Mouse (Mus musculus): ENCODE results near the gene Zfp677. TPM values are rescaled to one million over a fixed set of nuclear protein-coding genes. Genes with fewer than 3 reads are reported as not detected.
"Not testable (repeated sequence)": the region's sequence is repeated elsewhere in the genome, so short reads cannot be mapped to it uniquely, and the experiment has no call there.

Zfp677 gene
- 0.60 and 0.61 TPM in 2 replicates for polyA plus RNA-seq (2015; fragmentation: Nextera tagmentation; extraction: Ambion mirVana)

GRCm38 (mm10) chr17:21383391-21384056 is at the start of gene Zfp677:
Gene Zfp677, plus strand, starts transcription at chr17:21383748.
- Histone ChIP-seq H3K9me3 (replicated peaks) (no peaks in the 10 kb centered on the region), H3K36me3 (replicated peaks) (no peaks in the 10 kb centered on the region), H3K4me2 (peak within 1 kb of the TSS; percentile 84), H3K27ac (replicated peaks) (no peak within 1 kb of the TSS), H3K9ac (no peak within 1 kb of the TSS), H3K27me3 (no peaks in the 10 kb centered on the region), H3K4me1 (replicated peaks) (peaks cover 14% of the 10 kb centered on the region), H3K4me3 (replicated peaks) (peak within 1 kb of the TSS; percentile 58)
- 2% methylated on average over 20 of the region's 20 CpGs for WGBS (ENCODE audit: insufficient replicate concordance)
- ATAC-seq (ENCODE audit: insufficient read depth) = peak; percentile 95

GRCm38 (mm10) chr17:21368018-21368417 is 15.5 kb upstream of the Zfp677 start:
- H3K4me1 ChIP-seq (replicated peaks); H3K4me2 ChIP-seq; H3K9me3 ChIP-seq (replicated peaks); H3K27me3 ChIP-seq; ATAC-seq (ENCODE audit: insufficient read depth); H3K27ac ChIP-seq (replicated peaks); H3K36me3 ChIP-seq (replicated peaks); H3K4me3 ChIP-seq (replicated peaks); H3K9ac ChIP-seq: not testable (repeated sequence)
- 42% methylated on average over 3 of the region's 3 CpGs for WGBS (ENCODE audit: insufficient replicate concordance)

GRCm38 (mm10) chr17:21369925-21370719 is 13.4 kb upstream of the Zfp677 start:
- no peak for ATAC-seq (ENCODE audit: insufficient read depth)
- no peak overlapping the region for H3K9ac ChIP-seq
- WGBS (ENCODE audit: insufficient replicate concordance) = 9% methylated on average over 31 of the region's 31 CpGs

GRCm38 (mm10) chr17:21375311-21375710 is 8.2 kb upstream of the Zfp677 start:
- H3K9ac ChIP-seq = no peak overlapping the region
- ATAC-seq (ENCODE audit: insufficient read depth) = no peak
- H3K27ac ChIP-seq (replicated peaks) = no peak overlapping the region
- no peaks in the 10 kb centered on the region for H3K27me3 ChIP-seq
- H3K4me3 ChIP-seq (replicated peaks) = no peak overlapping the region
- H3K4me2 ChIP-seq = no peak overlapping the region
- no peaks in the 10 kb centered on the region for H3K9me3 ChIP-seq (replicated peaks)
- H3K4me1 ChIP-seq (replicated peaks) = no peaks in the 10 kb centered on the region
- H3K36me3 ChIP-seq (replicated peaks) = no peaks in the 10 kb centered on the region
- WGBS (ENCODE audit: insufficient replicate concordance) = 49% methylated on average over 1 of the region's 1 CpGs

More at GRCm38 (mm10) chr17:21369925-21370719, 13.4 kb upstream of the Zfp677 start:
- H3K4me2 ChIP-seq = peak overlapping the region; percentile 65
- H3K27ac ChIP-seq (replicated peaks) = no peak overlapping the region
- no peaks in the 10 kb centered on the region for H3K36me3 ChIP-seq (replicated peaks)
- peak overlapping the region; percentile 39 for H3K4me3 ChIP-seq (replicated peaks)
- H3K4me1 ChIP-seq (replicated peaks) = no peaks in the 10 kb centered on the region
- no peaks in the 10 kb centered on the region for H3K27me3 ChIP-seq
- H3K9me3 ChIP-seq (replicated peaks) = no peaks in the 10 kb centered on the region

- no peaks in the 10 kb centered on the region for H3K9me3 ChIP-seq (replicated peaks)
- peak overlapping the region; percentile 58 for H3K4me3 ChIP-seq (replicated peaks)
- 10% methylated on average over 8 of the region's 8 CpGs for WGBS (ENCODE audit: insufficient replicate concordance)
- peak overlapping the region; percentile 84 for H3K4me2 ChIP-seq
- no peaks in the 10 kb centered on the region for H3K36me3 ChIP-seq (replicated peaks)
- H3K4me1 ChIP-seq (replicated peaks) = peaks cover 14% of the 10 kb centered on the region
- no peak overlapping the region for H3K9ac ChIP-seq
- H3K27ac ChIP-seq (replicated peaks) = no peak overlapping the region
- ATAC-seq (ENCODE audit: insufficient read depth) = peak; percentile 49
- no peaks in the 10 kb centered on the region for H3K27me3 ChIP-seq
Measured at GRCm38 (mm10) chr17:21384057-21384411, 486 bp downstream of the Zfp677 start.

- Histone ChIP-seq H3K27me3 (no peaks in the 10 kb centered on the region), H3K9ac (peak within 1 kb of the TSS; percentile 59), H3K4me1 (replicated peaks) (peaks cover 19% of the 10 kb centered on the region), H3K36me3 (replicated peaks) (no peaks in the 10 kb centered on the region), H3K9me3 (replicated peaks) (no peaks in the 10 kb centered on the region), H3K4me3 (replicated peaks) (peak within 1 kb of the TSS; percentile 61), H3K4me2 (peak within 1 kb of the TSS; percentile 88), H3K27ac (replicated peaks) (peak within 1 kb of the TSS; percentile 79)
- peak; percentile 100 for ATAC-seq (ENCODE audit: insufficient read depth)
- under 1% methylated on average over 22 of the region's 22 CpGs for WGBS (ENCODE audit: insufficient replicate concordance)
Measured at GRCm38 (mm10) chr17:21422664-21423599, 39.4 kb downstream of the Zfp677 start, which contains the start of gene Zfp54. Gene Zfp54, plus strand, starts transcription at chr17:21423227.

GRCm38 (mm10) chr17:21438806-21439400 is 55.4 kb downstream of the Zfp677 start:
- H3K4me2 ChIP-seq; H3K4me3 ChIP-seq (replicated peaks); H3K9me3 ChIP-seq (replicated peaks); H3K9ac ChIP-seq; ATAC-seq (ENCODE audit: insufficient read depth); H3K4me1 ChIP-seq (replicated peaks); H3K27me3 ChIP-seq; H3K27ac ChIP-seq (replicated peaks); H3K36me3 ChIP-seq (replicated peaks): not testable (repeated sequence)
- 64% methylated on average over 9 of the region's 9 CpGs for WGBS (ENCODE audit: insufficient replicate concordance)

Other genes starting within 250 kb of the Zfp677 start
- not detected in 2 replicates for gene Vmn1r234, start 157.7 kb upstream of the Zfp677 start, polyA plus RNA-seq (2015; fragmentation: Nextera tagmentation; extraction: Ambion mirVana)
- not detected in 2 replicates for gene Vmn1r235, start 127.3 kb upstream of the Zfp677 start, polyA plus RNA-seq (2015; fragmentation: Nextera tagmentation; extraction: Ambion mirVana)
- not detected in 2 replicates for gene Vmn1r236, start 100.8 kb upstream of the Zfp677 start, polyA plus RNA-seq (2015; fragmentation: Nextera tagmentation; extraction: Ambion mirVana)
- not detected in 2 replicates for gene Vmn1r237, start 71.9 kb upstream of the Zfp677 start, polyA plus RNA-seq (2015; fragmentation: Nextera tagmentation; extraction: Ambion mirVana)
- 1.6 and 1.9 TPM in 2 replicates for gene Zfp54, start 39.5 kb downstream of the Zfp677 start, polyA plus RNA-seq (2015; fragmentation: Nextera tagmentation; extraction: Ambion mirVana)
- 6.1 and 6.3 TPM in 2 replicates for gene Zfp51, start 66.6 kb downstream of the Zfp677 start, polyA plus RNA-seq (2015; fragmentation: Nextera tagmentation; extraction: Ambion mirVana)
- 3.0 and 3.6 TPM in 2 replicates for gene Zfp53, start 105.2 kb downstream of the Zfp677 start, polyA plus RNA-seq (2015; fragmentation: Nextera tagmentation; extraction: Ambion mirVana)
- 0.83 and 0.94 TPM in 2 replicates for gene Zfp52, start 151.8 kb downstream of the Zfp677 start, polyA plus RNA-seq (2015; fragmentation: Nextera tagmentation; extraction: Ambion mirVana)
- 4.1 TPM in 2 replicates for gene Zfp948, start 183.3 kb downstream of the Zfp677 start, polyA plus RNA-seq (2015; fragmentation: Nextera tagmentation; extraction: Ambion mirVana)

Data from liver, embryonic 15.5 days (tissue).